Mouse (Mus musculus): ENCODE results near the gene Sdsl. TPM values are rescaled to one million over a fixed set of nuclear protein-coding genes. Genes with fewer than 3 reads are reported as not detected.

Sdsl gene
- polyA plus RNA-seq, 1 experiment from 2014 or later: 9.5 TPM

DNA sequence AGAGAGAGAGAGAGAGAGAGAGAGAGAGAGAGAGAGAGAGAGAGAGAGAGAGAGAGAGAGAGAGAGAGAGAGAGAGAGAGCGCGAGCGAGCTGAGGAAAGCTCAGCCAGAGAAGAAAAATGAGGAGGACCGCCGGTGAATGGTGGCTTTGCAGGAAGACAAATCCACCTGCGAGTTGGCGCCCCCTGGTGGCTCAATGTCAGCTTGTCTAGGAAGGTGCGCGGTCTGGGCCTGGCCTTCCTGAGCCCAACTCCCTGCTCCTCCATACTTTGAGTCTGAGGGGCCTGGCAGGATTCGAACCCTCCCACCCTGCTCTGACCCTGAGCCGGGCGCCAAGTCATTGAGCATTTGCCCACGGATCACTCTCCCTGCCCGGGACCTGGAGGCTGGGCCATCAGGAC lies 31.9 kb downstream of the Sdsl start:
- H3K27me3 ChIP-seq: peaks cover 76% of the 10 kb centered on the region
- H3K4me1 ChIP-seq (replicated peaks): peaks cover 44% of the 10 kb centered on the region
- 9% methylated on average over 14 of the region's 14 CpGs for WGBS
- peak overlapping the region; percentile 72 for H3K4me2 ChIP-seq (replicated peaks)
- no peaks in the 10 kb centered on the region for H3K9me3 ChIP-seq
- H3K36me3 ChIP-seq: peaks cover 5% of the 10 kb centered on the region; the same call in 1 of the 2 replicates
- peak overlapping the region; percentile 83; the same call in 1 of the 2 replicates for H3K9ac ChIP-seq (replicated peaks)
- peak; percentile 65 for ATAC-seq
- peak overlapping the region; percentile 62 for H3K4me3 ChIP-seq (replicated peaks)
- peak overlapping the region; percentile 96 for H3K27ac ChIP-seq

DNA sequence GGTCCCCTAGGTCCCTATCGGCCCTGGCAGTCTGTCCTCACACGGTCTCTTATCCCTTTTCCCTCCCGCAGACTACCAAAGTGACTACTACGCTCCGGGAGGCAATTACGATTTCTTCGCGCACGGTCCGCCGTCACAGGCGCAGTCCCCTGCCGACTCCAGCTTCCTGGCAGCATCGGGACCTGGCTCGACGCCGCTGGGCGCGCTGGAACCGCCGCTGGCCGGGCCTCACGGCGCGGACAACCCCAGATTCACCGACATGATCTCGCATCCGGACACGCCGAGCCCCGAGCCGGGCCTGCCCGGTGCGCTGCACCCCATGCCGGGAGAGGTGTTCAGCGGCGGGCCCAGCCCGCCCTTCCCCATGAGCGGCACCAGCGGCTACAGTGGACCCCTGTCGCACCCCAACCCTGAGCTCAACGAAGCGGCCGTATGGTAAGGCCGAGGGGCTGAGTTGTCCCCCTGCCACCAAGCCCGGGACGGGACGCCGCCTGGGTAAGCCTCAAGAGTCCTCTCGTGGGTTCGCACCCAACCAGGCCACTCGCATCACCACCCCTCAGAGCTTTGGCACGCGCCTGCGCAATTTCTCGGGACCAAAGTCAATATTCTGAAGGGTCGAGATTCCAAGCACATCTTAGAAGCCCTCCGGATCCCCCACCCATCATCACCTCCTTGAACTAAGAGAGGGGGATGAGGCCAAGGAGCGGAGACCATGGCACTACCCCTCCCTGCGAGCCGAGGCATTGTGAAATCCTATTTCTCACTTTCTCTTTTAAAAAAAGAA lies 32.5 kb downstream of the Sdsl start:
- Histone ChIP-seq H3K4me1 (replicated peaks) (peaks cover 50% of the 10 kb centered on the region), H3K9ac (replicated peaks) (peak overlapping the region; percentile 83), H3K27me3 (peaks cover 76% of the 10 kb centered on the region), H3K4me2 (replicated peaks) (peak overlapping the region; percentile 72), H3K9me3 (no peaks in the 10 kb centered on the region), H3K27ac (peak overlapping the region; percentile 96), H3K4me3 (replicated peaks) (peak overlapping the region; percentile 62), H3K36me3 (peaks cover 5% of the 10 kb centered on the region; the same call in 1 of the 2 replicates)
- WGBS: 6% methylated on average over 61 of the region's 61 CpGs
- ATAC-seq: 0 out of 2 replicates have a peak, but pooled peaks have one; percentile 28

DNA sequence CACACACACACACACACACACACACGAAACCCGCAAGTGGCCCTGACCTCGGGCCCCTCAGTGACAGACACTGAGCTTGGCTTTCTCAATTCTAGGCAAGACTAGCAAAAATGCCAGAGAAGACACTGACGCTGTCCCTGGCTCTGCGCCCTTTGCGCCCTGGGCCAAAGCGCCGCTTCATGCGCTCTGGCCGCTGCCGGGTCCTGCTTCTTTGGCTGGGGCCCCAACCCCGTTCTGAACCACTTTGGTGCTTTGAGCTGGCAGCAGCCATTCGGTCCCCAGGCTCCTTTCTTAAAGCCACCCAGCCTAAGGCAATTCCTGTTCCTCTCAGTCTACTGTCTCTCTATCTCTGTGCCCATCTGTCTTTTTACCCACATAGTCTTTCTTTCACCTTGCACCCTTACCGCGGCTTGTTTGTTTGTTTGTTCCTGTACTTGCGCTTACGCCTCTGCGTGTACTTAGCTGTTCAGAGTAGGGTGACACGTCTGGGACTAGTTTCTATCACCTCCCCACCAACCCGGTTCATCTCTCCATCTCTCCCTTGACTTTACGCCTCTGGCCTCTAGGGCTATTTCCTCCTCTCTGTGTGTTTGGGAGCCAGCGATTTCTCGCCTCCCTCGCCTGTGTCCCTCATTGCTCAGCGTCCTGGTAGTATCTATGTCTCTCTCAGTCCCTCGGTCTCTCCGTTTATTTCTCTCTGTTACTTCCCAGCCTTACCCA lies 33.5 kb downstream of the Sdsl start:
- Histone ChIP-seq H3K9me3 (no peaks in the 10 kb centered on the region), H3K4me1 (replicated peaks) (peaks cover 55% of the 10 kb centered on the region), H3K27ac (peak overlapping the region; percentile 96), H3K9ac (replicated peaks) (peak overlapping the region; percentile 83), H3K27me3 (peaks cover 76% of the 10 kb centered on the region), H3K36me3 (peaks cover 5% of the 10 kb centered on the region; the same call in 1 of the 2 replicates), H3K4me3 (replicated peaks) (peak overlapping the region; percentile 62), H3K4me2 (replicated peaks) (peak overlapping the region; percentile 72)
- no peak for ATAC-seq
- 9% methylated on average over 27 of the region's 27 CpGs for WGBS

DNA sequence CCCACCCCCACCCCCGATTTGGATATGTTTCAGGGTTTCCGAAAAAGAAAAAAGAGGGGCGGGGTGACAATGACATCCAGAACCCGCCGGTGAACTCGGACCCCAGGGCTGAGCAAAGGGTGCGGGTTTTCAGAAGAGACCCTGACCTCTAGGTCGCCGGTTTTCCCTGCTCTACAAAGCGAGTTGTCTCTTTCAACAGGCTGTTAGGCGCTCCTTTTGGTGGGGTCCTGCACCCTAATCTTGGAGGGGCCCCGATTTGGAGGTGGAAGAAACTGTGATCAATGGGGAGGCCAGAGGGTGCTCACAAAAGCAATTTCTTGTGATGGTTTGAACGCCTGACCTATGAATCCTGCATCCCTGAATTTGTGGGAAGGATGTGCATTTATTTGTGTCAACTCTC lies 34.1 kb downstream of the Sdsl start:
- no peak for ATAC-seq
- peak overlapping the region; percentile 72 for H3K4me2 ChIP-seq (replicated peaks)
- no peaks in the 10 kb centered on the region for H3K9me3 ChIP-seq
- peak overlapping the region; percentile 83 for H3K9ac ChIP-seq (replicated peaks)
- peaks cover 5% of the 10 kb centered on the region; the same call in 1 of the 2 replicates for H3K36me3 ChIP-seq
- H3K27me3 ChIP-seq: peaks cover 78% of the 10 kb centered on the region
- WGBS: 3% methylated on average over 13 of the region's 13 CpGs
- peak overlapping the region; percentile 62 for H3K4me3 ChIP-seq (replicated peaks)
- H3K27ac ChIP-seq: peak overlapping the region; percentile 96
- H3K4me1 ChIP-seq (replicated peaks): peaks cover 55% of the 10 kb centered on the region

DNA sequence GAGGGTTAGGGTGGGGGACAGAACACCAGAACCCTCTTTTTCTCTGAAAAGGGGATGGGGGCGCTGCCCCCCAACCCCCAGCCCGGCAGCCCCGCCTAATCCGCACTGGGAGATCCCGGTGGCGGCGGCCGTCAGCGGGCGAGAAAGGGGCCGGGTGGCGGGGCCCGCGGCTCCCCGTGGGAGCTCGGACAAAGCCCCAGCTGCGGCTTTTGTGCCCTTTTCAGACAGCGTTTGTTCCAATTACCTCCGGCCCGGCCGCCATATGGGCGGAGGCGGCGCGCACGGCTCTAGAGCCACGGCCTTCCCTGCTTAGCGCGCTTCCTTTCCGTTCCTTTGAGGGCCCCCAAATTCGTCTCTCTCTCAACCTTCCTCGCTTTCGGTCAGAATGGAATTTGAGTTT lies 34.6 kb downstream of the Sdsl start:
- Histone ChIP-seq H3K27me3 (peaks cover 77% of the 10 kb centered on the region), H3K4me2 (replicated peaks) (peak overlapping the region; percentile 72), H3K4me1 (replicated peaks) (peaks cover 55% of the 10 kb centered on the region), H3K9ac (replicated peaks) (peak overlapping the region; percentile 83), H3K9me3 (no peaks in the 10 kb centered on the region), H3K36me3 (peaks cover 5% of the 10 kb centered on the region; the same call in 1 of the 2 replicates), H3K27ac (peak overlapping the region; percentile 96), H3K4me3 (replicated peaks) (peak overlapping the region; percentile 62)
- no peak for ATAC-seq
- under 1% methylated on average over 33 of the region's 33 CpGs for WGBS

DNA sequence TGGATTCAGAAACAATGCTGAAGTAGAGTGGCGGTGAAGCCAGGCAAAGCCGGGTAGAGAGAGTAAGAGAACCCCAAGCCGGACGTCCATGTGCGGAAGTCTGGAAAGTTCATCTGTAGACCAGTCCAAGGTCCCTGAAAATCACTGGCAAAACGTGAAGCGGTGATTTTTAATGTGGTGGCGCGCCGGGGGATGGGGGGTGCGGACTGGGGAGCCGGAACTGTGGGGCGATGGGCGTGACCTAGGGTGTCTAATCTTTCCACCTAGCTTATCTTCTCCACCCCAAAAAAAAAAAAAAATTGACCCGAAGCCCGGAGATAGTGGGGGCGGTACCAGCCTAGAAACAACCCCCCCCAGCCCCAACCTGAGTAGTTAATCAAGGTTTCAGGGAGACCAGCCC lies 35.1 kb downstream of the Sdsl start:
- Histone ChIP-seq H3K9ac (replicated peaks) (peak overlapping the region; percentile 83), H3K27me3 (peaks cover 77% of the 10 kb centered on the region), H3K4me3 (replicated peaks) (peak overlapping the region; percentile 62), H3K27ac (peak overlapping the region; percentile 96), H3K9me3 (no peaks in the 10 kb centered on the region), H3K4me1 (replicated peaks) (peaks cover 55% of the 10 kb centered on the region), H3K4me2 (replicated peaks) (peak overlapping the region; percentile 72), H3K36me3 (peaks cover 5% of the 10 kb centered on the region; the same call in 1 of the 2 replicates)
- under 1% methylated on average over 17 of the region's 17 CpGs for WGBS
- ATAC-seq: no peak

DNA sequence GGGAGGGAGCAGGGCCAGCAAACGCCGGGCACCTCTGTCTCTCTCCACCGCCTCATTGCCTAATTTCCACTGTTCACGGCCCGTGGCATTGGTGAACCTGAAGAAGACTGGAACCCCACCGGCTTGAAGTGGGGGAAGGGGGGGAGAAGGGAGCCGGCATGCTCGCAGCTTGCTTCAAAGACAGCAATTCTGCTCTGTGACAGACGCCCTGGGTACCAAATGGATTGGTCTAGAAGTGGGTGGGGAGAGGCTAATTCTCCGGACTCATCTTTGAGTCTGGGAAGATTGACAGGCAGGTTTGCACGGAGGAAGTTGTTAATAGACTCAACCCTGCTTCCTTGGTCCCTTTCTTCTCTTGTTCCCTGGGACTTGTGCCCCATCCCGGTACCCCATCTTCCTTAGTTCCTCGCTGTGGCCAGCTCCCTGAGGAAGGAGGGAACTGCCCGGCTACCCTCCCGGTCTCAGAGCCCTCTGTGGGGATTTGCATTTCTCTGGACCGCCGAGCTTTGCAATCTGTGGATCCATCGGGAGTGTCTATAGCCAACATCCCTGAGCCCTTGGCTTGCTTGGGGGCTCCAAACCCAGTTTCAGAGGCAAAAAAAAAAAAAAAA lies 35.6 kb downstream of the Sdsl start:
- no peak for ATAC-seq
- Histone ChIP-seq H3K36me3 (peaks cover 5% of the 10 kb centered on the region; the same call in 1 of the 2 replicates), H3K9ac (replicated peaks) (peak overlapping the region; percentile 83), H3K4me3 (replicated peaks) (peak overlapping the region; percentile 62), H3K27me3 (peaks cover 79% of the 10 kb centered on the region), H3K4me1 (replicated peaks) (peaks cover 56% of the 10 kb centered on the region), H3K27ac (peak overlapping the region; percentile 96), H3K9me3 (no peaks in the 10 kb centered on the region), H3K4me2 (replicated peaks) (peak overlapping the region; percentile 72)
- under 1% methylated on average over 17 of the region's 18 CpGs for WGBS

DNA sequence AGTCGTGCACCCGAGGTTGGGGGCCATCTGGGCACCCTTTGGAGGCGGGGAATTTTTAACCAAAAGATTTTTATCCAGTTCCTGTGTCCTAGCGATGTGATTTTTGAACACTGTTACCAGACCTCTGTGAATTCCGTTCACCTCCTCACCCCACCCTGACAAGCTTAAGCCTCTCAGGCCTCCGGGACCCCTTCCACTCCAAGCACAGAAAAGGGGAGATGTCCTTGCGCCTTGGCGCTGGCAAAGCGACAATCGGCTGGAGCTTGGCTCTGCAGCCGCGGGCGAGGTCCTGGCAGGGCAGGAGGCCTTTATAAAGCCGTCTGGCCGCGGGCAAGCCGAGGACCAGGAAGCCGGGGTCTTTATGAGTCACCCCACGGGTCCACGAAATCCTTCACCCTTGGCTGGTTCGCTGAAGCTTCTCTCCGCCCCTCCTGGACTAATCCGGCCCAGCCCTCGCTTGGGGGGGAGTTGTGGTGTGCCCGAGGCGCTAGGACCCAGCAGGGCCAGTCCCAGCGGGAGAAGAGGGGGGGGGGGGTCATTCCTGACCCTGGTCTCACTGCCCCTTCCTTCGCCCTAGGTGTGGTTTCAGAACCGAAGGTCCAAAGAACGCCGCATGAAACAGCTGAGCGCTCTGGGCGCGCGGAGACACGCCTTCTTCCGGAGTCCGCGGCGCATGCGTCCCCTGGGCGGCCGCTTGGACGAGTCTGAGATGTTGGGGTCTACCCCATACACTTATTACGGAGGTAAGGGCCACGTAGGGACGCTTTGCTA lies 36.7 kb downstream of the Sdsl start:
- Histone ChIP-seq H3K27me3 (peaks cover 89% of the 10 kb centered on the region), H3K9me3 (no peaks in the 10 kb centered on the region), H3K4me1 (replicated peaks) (peaks cover 61% of the 10 kb centered on the region), H3K9ac (replicated peaks) (peak overlapping the region; percentile 83), H3K4me3 (replicated peaks) (peak overlapping the region; percentile 62), H3K27ac (peak overlapping the region; percentile 96), H3K4me2 (replicated peaks) (peak overlapping the region; percentile 72), H3K36me3 (peaks cover 5% of the 10 kb centered on the region; the same call in 1 of the 2 replicates)
- under 1% methylated on average over 47 of the region's 47 CpGs for WGBS
- ATAC-seq: 0 out of 2 replicates have a peak, but pooled peaks have one; percentile 21

DNA sequence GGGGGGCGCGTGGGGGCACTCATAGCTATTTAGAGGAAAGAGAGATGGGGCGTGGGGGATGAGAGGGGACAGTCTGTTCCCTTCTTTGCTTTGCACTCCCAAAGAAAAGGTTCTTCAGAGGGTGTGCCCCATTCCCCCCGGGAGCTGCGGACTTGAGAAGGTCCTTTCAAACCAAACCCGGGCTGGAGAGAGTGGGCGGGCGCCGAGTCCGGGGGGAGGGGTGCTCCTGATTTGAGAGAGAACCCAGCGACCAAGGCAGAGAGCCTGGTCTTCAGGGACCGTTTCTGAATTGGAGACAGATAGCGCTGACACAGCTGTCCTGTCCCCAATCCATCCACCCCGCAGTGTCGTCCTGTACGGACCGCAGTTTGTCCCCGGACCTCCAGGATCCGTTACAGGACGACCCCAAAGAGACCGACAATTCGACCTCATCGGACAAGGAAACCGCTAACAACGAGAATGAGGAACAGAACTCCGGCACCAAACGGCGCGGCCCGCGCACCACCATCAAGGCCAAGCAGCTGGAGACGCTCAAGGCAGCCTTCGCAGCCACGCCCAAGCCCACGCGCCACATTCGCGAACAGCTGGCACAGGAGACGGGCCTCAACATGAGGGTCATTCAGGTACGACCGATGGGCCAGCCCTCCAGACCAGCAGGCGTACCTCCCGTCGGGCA lies 37.5 kb downstream of the Sdsl start:
- Histone ChIP-seq H3K36me3 (peaks cover 4% of the 10 kb centered on the region; the same call in 1 of the 2 replicates), H3K27me3 (peaks cover 92% of the 10 kb centered on the region), H3K4me2 (replicated peaks) (peak overlapping the region; percentile 72), H3K27ac (peak overlapping the region; percentile 96), H3K4me1 (replicated peaks) (peaks cover 57% of the 10 kb centered on the region), H3K9ac (replicated peaks) (peak overlapping the region; percentile 83), H3K4me3 (replicated peaks) (peak overlapping the region; percentile 62), H3K9me3 (no peaks in the 10 kb centered on the region)
- under 1% methylated on average over 44 of the region's 44 CpGs for WGBS
- no peak for ATAC-seq

DNA sequence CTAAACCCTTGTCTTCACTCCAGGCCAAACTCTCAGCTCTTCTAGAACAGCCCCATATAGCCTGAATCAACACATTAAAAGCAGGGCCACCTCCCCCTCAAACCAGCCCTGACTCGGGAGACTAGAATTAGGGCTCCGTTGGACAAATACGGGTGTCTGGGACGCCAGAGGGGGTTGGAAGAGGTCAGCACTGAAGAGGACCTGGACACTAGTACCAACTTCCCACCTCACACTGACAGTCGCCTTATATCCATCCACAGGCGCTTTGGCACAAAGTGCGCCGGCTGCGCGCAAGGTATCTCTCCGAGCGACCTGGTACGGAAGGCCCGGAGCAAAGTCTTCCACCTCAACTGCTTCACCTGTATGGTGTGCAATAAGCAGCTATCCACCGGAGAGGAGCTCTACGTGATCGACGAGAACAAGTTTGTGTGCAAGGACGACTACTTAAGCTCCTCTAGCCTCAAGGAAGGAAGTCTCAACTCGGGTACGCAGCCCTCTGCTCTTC lies 38.3 kb downstream of the Sdsl start:
- Histone ChIP-seq H3K4me1 (replicated peaks) (peaks cover 49% of the 10 kb centered on the region), H3K9me3 (no peaks in the 10 kb centered on the region), H3K9ac (replicated peaks) (peak overlapping the region; percentile 83), H3K4me2 (replicated peaks) (peak overlapping the region; percentile 72), H3K27me3 (peaks cover 92% of the 10 kb centered on the region), H3K4me3 (replicated peaks) (peak overlapping the region; percentile 62), H3K27ac (peak overlapping the region; percentile 96), H3K36me3 (no peaks in the 10 kb centered on the region)
- 2% methylated on average over 21 of the region's 21 CpGs for WGBS
- ATAC-seq: no peak

Measured in midbrain, embryonic 13.5 days (tissue).